Mouse (Mus musculus): Measurements from ENCODE around the gene Chst15. TPM values are rescaled to one million over a fixed set of nuclear protein-coding genes. Genes with fewer than 3 reads are reported as not detected.

Chst15 gene
- polyA plus RNA-seq (2015; fragmentation: Nextera tagmentation; extraction: Ambion mirVana) = 6.1 and 6.2 TPM in 2 replicates

GRCm38 (mm10) chr7:132317036-132317541 lies at the start of gene Chst15:
Gene Chst15, minus strand, starts transcription at chr7:132317228.

Other genes with a start within 250 kb of the Chst15 start
- gene Cpxm2, start 162.5 kb downstream of the Chst15 start, polyA plus RNA-seq (2015; fragmentation: Nextera tagmentation; extraction: Ambion mirVana) = 30.1 and 33.3 TPM in 2 replicates